ENCODE assay signal across 7 mouse cellular contexts in the genomic region with DNA sequence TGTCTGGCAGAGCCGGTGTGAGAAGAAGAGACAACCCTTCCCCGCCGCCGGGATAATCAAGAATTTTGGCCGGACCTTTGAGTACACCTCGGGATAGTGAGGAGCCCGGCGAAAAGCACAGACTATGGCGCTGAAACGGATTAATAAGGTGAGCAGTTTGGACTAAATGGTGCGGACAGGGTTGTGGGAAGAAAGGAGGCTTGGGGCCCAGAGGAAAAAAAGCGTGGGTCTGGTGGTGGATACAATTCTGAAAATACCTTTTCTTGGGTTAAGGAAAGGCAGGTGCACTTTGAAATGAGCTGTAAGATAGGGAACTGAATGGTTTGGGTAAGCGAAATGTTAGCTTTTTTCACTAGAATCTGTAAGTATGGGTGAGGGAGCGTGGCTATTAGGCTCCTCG. TPM values are rescaled to one million over a fixed set of nuclear protein-coding genes. Genes with fewer than 3 reads are reported as not detected.
A peak's percentile ranks its signal among the peaks of the same experiment; 100 is the strongest.
DNase-seq lines count a peak whose midpoint lies in the region; ATAC-seq and TF ChIP-seq lines count a peak whose summit lies in the region.

No protein-coding gene starts in this region.

- peak overlapping the region; percentile 95 for H3K9ac ChIP-seq in lung, embryonic 15.5 days
- peak overlapping the region; percentile 92 for H3K9ac ChIP-seq in embryonic facial prominence, embryonic 15.5 days
- peak overlapping the region; percentile 96 for H3K9ac ChIP-seq in intestine, postnatal 0 days (ENCODE audit: low read depth, low read length)
- peak overlapping the region; percentile 88 for H3K9ac ChIP-seq in neural tube, embryonic 15.5 days (replicated peaks)

- no peaks in the 10 kb centered on the region for H3K9me3 ChIP-seq in lung, embryonic 15.5 days
- H3K9me3 ChIP-seq in embryonic facial prominence, embryonic 15.5 days (replicated peaks) = no peaks in the 10 kb centered on the region
- H3K9me3 ChIP-seq in intestine, postnatal 0 days (ENCODE audit: control insufficient read depth) = no peaks in the 10 kb centered on the region
- no peaks in the 10 kb centered on the region for H3K9me3 ChIP-seq in neural tube, embryonic 15.5 days (replicated peaks)

- TF ChIP-seq CTCF in intestine, postnatal 0 days (IDR thresholded peaks at IDR 0.05; ENCODE audit: low read depth) = no peak

- ATAC-seq in lung, embryonic 15.5 days (ENCODE audit: borderline replicate concordance, extremely low read depth, low FRiP score, low TSS enrichment) = no peak
- no peak for ATAC-seq in embryonic facial prominence, embryonic 15.5 days (ENCODE audit: insufficient number of reproducible peaks, low FRiP score, low TSS enrichment, low read depth)
- no peak for ATAC-seq in intestine, postnatal 0 days
- ATAC-seq in neural tube, embryonic 15.5 days (ENCODE audit: low FRiP score) = no peak
- ATAC-seq in activated CD4-positive, CD25-positive, alpha-beta regulatory T cell, adult 4 months = no peak

- peaks cover 4% of the 10 kb centered on the region; the same call in 1 of the 2 replicates for H3K36me3 ChIP-seq in lung, embryonic 15.5 days
- no peaks in the 10 kb centered on the region for H3K36me3 ChIP-seq in embryonic facial prominence, embryonic 15.5 days
- no peaks in the 10 kb centered on the region for H3K36me3 ChIP-seq in intestine, postnatal 0 days (ENCODE audit: control insufficient read depth, insufficient read depth)
- 0 out of 2 replicates have a peak, but pooled peaks cover 2% of the 10 kb centered on the region for H3K36me3 ChIP-seq in neural tube, embryonic 15.5 days

- peaks cover 19% of the 10 kb centered on the region for H3K4me1 ChIP-seq in lung, embryonic 15.5 days
- H3K4me1 ChIP-seq in embryonic facial prominence, embryonic 15.5 days = peaks cover 3% of the 10 kb centered on the region
- peaks cover 6% of the 10 kb centered on the region for H3K4me1 ChIP-seq in intestine, postnatal 0 days (replicated peaks; ENCODE audit: control insufficient read depth, insufficient read depth, low read length)
- peaks cover 36% of the 10 kb centered on the region for H3K4me1 ChIP-seq in neural tube, embryonic 15.5 days

- H3K27ac ChIP-seq in lung, embryonic 15.5 days = peak overlapping the region; percentile 100
- peak overlapping the region; percentile 100 for H3K27ac ChIP-seq in embryonic facial prominence, embryonic 15.5 days (replicated peaks)
- H3K27ac ChIP-seq in intestine, postnatal 0 days (ENCODE audit: low read depth, low read length) = peak overlapping the region; percentile 100
- peak overlapping the region; percentile 99 for H3K27ac ChIP-seq in neural tube, embryonic 15.5 days (replicated peaks)

- H3K27me3 ChIP-seq in lung, embryonic 15.5 days = no peaks in the 10 kb centered on the region
- H3K27me3 ChIP-seq in embryonic facial prominence, embryonic 15.5 days = no peaks in the 10 kb centered on the region
- no peaks in the 10 kb centered on the region for H3K27me3 ChIP-seq in intestine, postnatal 0 days (replicated peaks; ENCODE audit: control insufficient read depth, insufficient read depth, low read length)
- no peaks in the 10 kb centered on the region for H3K27me3 ChIP-seq in neural tube, embryonic 15.5 days (replicated peaks)

- no peak for DNase-seq in lung, postnatal 36 days
- no peak for DNase-seq in cerebellum, postnatal 25 days

- peak overlapping the region; percentile 60 for H3K4me2 ChIP-seq in lung, embryonic 15.5 days
- peak overlapping the region; percentile 72 for H3K4me2 ChIP-seq in embryonic facial prominence, embryonic 15.5 days (replicated peaks)
- H3K4me2 ChIP-seq in intestine, postnatal 0 days (replicated peaks; ENCODE audit: low read depth) = peak overlapping the region; percentile 66
- peak overlapping the region; percentile 89 for H3K4me2 ChIP-seq in neural tube, embryonic 15.5 days

- peak overlapping the region; percentile 96 for H3K4me3 ChIP-seq in lung, embryonic 15.5 days
- peak overlapping the region; percentile 85 for H3K4me3 ChIP-seq in embryonic facial prominence, embryonic 15.5 days (replicated peaks)
- peak overlapping the region; percentile 67 for H3K4me3 ChIP-seq in intestine, postnatal 0 days (ENCODE audit: low read depth, low read length)
- peak overlapping the region; percentile 91 for H3K4me3 ChIP-seq in neural tube, embryonic 15.5 days (replicated peaks)

- 2% methylated on average over 15 of the region's 15 CpGs for WGBS in lung, embryonic 15.5 days
- 1% methylated on average over 15 of the region's 15 CpGs for WGBS in embryonic facial prominence, embryonic 15.5 days
- 2% methylated on average over 15 of the region's 15 CpGs for WGBS in intestine, postnatal 0 days
- 3% methylated on average over 15 of the region's 15 CpGs for WGBS in neural tube, embryonic 15.5 days

RNA-seq across cellular contexts. Expression of a gene that starts 1.7 kb away (rescaled TPM):
- 504 and 516 TPM in 2 replicates for polyA plus RNA-seq in lung, embryonic 15.5 days (2015; fragmentation: Nextera tagmentation; extraction: Ambion mirVana)
- polyA plus RNA-seq in embryonic facial prominence, embryonic 15.5 days (2015; fragmentation: Nextera tagmentation; extraction: Ambion mirVana) = 450 and 462 TPM in 2 replicates
- 383 and 404 TPM in 2 replicates for polyA plus RNA-seq in intestine, postnatal 0 days (2015; fragmentation: Nextera tagmentation; extraction: Ambion mirVana)
- polyA plus RNA-seq in neural tube, embryonic 15.5 days (2015; fragmentation: Nextera tagmentation; extraction: Ambion mirVana) = 331 and 389 TPM in 2 replicates
- 100 to 1,000 TPM; 387 to 403 TPM for polyA plus RNA-seq in activated CD4-positive, CD25-positive, alpha-beta regulatory T cell, adult 4 months (2017; shearing (Covaris generic))

RNA-seq across cellular contexts. Expression of a gene that starts 15.9 kb away (rescaled TPM):
- 62.4 and 66.1 TPM in 2 replicates for polyA plus RNA-seq in lung, embryonic 15.5 days (2015; fragmentation: Nextera tagmentation; extraction: Ambion mirVana)
- 51.2 and 52.1 TPM in 2 replicates for polyA plus RNA-seq in embryonic facial prominence, embryonic 15.5 days (2015; fragmentation: Nextera tagmentation; extraction: Ambion mirVana)
- 41.6 and 44.3 TPM in 2 replicates for polyA plus RNA-seq in intestine, postnatal 0 days (2015; fragmentation: Nextera tagmentation; extraction: Ambion mirVana)
- polyA plus RNA-seq in neural tube, embryonic 15.5 days (2015; fragmentation: Nextera tagmentation; extraction: Ambion mirVana) = 67.1 and 69.0 TPM in 2 replicates
- polyA plus RNA-seq in activated CD4-positive, CD25-positive, alpha-beta regulatory T cell, adult 4 months (2017; shearing (Covaris generic)) = 10 to 100 TPM; 59.1 to 73.2 TPM

RNA-seq across cellular contexts. Expression of a gene that starts 45.8 kb away (rescaled TPM):
- polyA plus RNA-seq in lung, embryonic 15.5 days (2015; fragmentation: Nextera tagmentation; extraction: Ambion mirVana) = 10.8 TPM in 2 replicates
- 6.8 and 7.2 TPM in 2 replicates for polyA plus RNA-seq in embryonic facial prominence, embryonic 15.5 days (2015; fragmentation: Nextera tagmentation; extraction: Ambion mirVana)
- polyA plus RNA-seq in intestine, postnatal 0 days (2015; fragmentation: Nextera tagmentation; extraction: Ambion mirVana) = 18.6 and 20.9 TPM in 2 replicates
- polyA plus RNA-seq in neural tube, embryonic 15.5 days (2015; fragmentation: Nextera tagmentation; extraction: Ambion mirVana) = 7.4 and 8.8 TPM in 2 replicates
- 10 to 100 TPM; 16.9 to 20.9 TPM for polyA plus RNA-seq in activated CD4-positive, CD25-positive, alpha-beta regulatory T cell, adult 4 months (2017; shearing (Covaris generic))
